Mouse (Mus musculus) kidney, adult 2 months (tissue): ENCODE measurements around the gene Aagab. TPM values are rescaled to one million over a fixed set of nuclear protein-coding genes. Genes with fewer than 3 reads are reported as not detected.

ENCODE experiments used
- DNase-seq: peaks from one replicate; pipeline ENCODE4 v3.0.0; 2021
- H3K27ac ChIP-seq: fragments of 200-500 bp; 2 replicates; pipeline ENCODE4 v1.5.1; 2012; ENCODE audit warnings: low read depth, low read length, control low read depth, inconsistent platforms; ENCODE audit not compliant: insufficient read depth
- H3K27me3 ChIP-seq: fragments of 200-500 bp; replicated peaks from 2 replicates; pipeline ENCODE4 v1.6.1; 2012; ENCODE audit warnings: mild to moderate bottlenecking, moderate library complexity, low read length, inconsistent platforms; ENCODE audit not compliant: control insufficient read depth, insufficient read depth
- H3K36me3 ChIP-seq: fragments of 200-500 bp; 2 replicates; pipeline ENCODE4 v1.6.1; 2012; ENCODE audit warnings: mild to moderate bottlenecking, moderate library complexity, low read length, inconsistent platforms; ENCODE audit not compliant: control insufficient read depth, insufficient read depth
- H3K4me1 ChIP-seq: fragments of 200-500 bp; 2 replicates; pipeline ENCODE4 v1.6.1; 2011; ENCODE audit warnings: low read length; ENCODE audit not compliant: control insufficient read depth, insufficient read depth
- H3K4me3 ChIP-seq: fragments of 200-500 bp; 2 replicates; pipeline ENCODE4 v1.5.1; 2011; ENCODE audit warnings: mild to moderate bottlenecking, low read depth, low read length, control low read depth; ENCODE audit not compliant: insufficient read depth
- CTCF ChIP-seq: fragments of 200-500 bp; conservative IDR thresholded peaks from 2 replicates; pipeline ENCODE4 v1.5.1; 2011; ENCODE audit warnings: low read depth, mild to moderate bottlenecking, control low read depth, low read length, moderate library complexity, mixed read lengths; ENCODE audit not compliant: insufficient read depth, insufficient read length
- POLR2A ChIP-seq: fragments of 200-500 bp; IDR thresholded peaks from one replicate; pipeline ENCODE4 v1.6.1; 2011; ENCODE audit warnings: low read depth, low read length, control low read depth
- WGBS: fragments of 180-500 bp; shearing (Covaris S2); methylation state at CpG from one replicate; pipeline ENCODE4 v1.1.7; 2018; 5-methylcytosine and 5-hydroxymethylcytosine counted together
- polyA plus RNA-seq: library from polyadenylated mRNA; depleted of rRNA; stranded (reverse); fragments of >200 nt; gene quantifications from 2 replicates; pipeline ENCODE4 v1.2.3, GENCODE M21; 2012; rRNA removed

Gene Aagab
- polyA plus RNA-seq, 1 experiment, result 15.7 TPM

- no peak overlapping the region for H3K27ac ChIP-seq
- DNase-seq, result no peak
- H3K4me3 ChIP-seq, result no peak overlapping the region
- H3K36me3 ChIP-seq, result no peaks in the 10 kb centered on the region
- 95% methylated on average over 6 of the region's 6 CpGs for WGBS
- 0 out of 2 replicates have a peak, but pooled peaks cover 6% of the 10 kb centered on the region for H3K4me1 ChIP-seq
- TF ChIP-seq CTCF, result no peak
- no peak for TF ChIP-seq POLR2A
- H3K27me3 ChIP-seq, result no peaks in the 10 kb centered on the region
Measured at GRCm38 (mm10) chr9:63684277-63684676, 81.8 kb downstream of the Aagab start.

GRCm38 (mm10) chr9:63685352-63685751, 82.9 kb downstream of the Aagab start:
- Histone ChIP-seq H3K27ac (no peak overlapping the region), H3K27me3 (no peaks in the 10 kb centered on the region), H3K36me3 (no peaks in the 10 kb centered on the region), H3K4me3 (no peak overlapping the region), H3K4me1 (0 out of 2 replicates have a peak, but pooled peaks cover 6% of the 10 kb centered on the region)
- WGBS, result 88% methylated on average over 5 of the region's 5 CpGs
- no peak for DNase-seq
- TF ChIP-seq CTCF (no peak), POLR2A (no peak)

- Histone ChIP-seq H3K27ac (0 out of 2 replicates have a peak overlapping the region, but pooled peaks have one; percentile 53), H3K36me3 (no peaks in the 10 kb centered on the region), H3K4me1 (0 out of 2 replicates have a peak, but pooled peaks cover 3% of the 10 kb centered on the region), H3K4me3 (no peak overlapping the region), H3K27me3 (no peaks in the 10 kb centered on the region)
- TF ChIP-seq POLR2A (no peak), CTCF (no peak)
- 63% methylated on average over 7 of the region's 7 CpGs for WGBS
- peak; percentile 80 for DNase-seq
Measured at GRCm38 (mm10) chr9:63687413-63688015, 85.1 kb downstream of the Aagab start.

DNA sequence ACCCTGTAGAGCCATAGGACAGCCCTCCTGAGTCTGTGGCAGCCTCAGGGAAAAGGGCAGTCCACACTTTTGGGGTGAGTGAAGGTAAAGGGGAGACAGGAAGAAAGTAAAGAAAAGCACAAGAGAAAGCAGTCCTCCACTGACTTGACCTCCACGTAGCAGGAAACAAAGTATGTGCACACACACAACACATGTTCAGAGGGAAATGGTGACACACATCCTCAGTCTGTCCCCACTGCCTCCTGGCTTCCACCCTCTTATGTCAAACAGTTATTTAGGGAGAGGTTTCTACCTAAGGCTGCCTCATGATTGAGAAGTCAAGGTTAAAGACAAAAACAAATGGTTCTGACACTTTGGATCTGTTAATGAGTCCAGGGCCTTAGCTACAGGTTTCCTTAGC, 88.1 kb downstream of the Aagab start:
- Histone ChIP-seq H3K4me1 (0 out of 2 replicates have a peak, but pooled peaks cover 3% of the 10 kb centered on the region), H3K36me3 (no peaks in the 10 kb centered on the region), H3K27me3 (no peaks in the 10 kb centered on the region), H3K27ac (no peak overlapping the region), H3K4me3 (no peak overlapping the region)
- no peak for DNase-seq
- TF ChIP-seq POLR2A (no peak), CTCF (no peak)
- 71% methylated on average over 1 of the region's 1 CpGs for WGBS

- WGBS, result 25% methylated on average over 2 of the region's 2 CpGs
- Histone ChIP-seq H3K4me3 (no peak overlapping the region), H3K27me3 (no peaks in the 10 kb centered on the region), H3K27ac (no peak overlapping the region), H3K4me1 (peaks cover 9% of the 10 kb centered on the region), H3K36me3 (no peaks in the 10 kb centered on the region)
- DNase-seq, result no peak
- TF ChIP-seq CTCF, result no peak
- no peak for TF ChIP-seq POLR2A
Measured at GRCm38 (mm10) chr9:63691960-63692359, 89.5 kb downstream of the Aagab start.

Other genes starting within 250 kb of the Aagab start
- gene Map2k5, start 224.8 kb upstream of the Aagab start, polyA plus RNA-seq, result 34.3 and 38.9 TPM in 2 replicates
- gene 2300009A05Rik, start 203.4 kb upstream of the Aagab start, polyA plus RNA-seq, result 81.2 and 111 TPM in 2 replicates
- gene Iqch, start 167 bp upstream of the Aagab start, polyA plus RNA-seq, result 0.04 and 0.06 TPM in 2 replicates
- gene Smad3, start 155.3 kb downstream of the Aagab start, polyA plus RNA-seq, result 33.5 and 37.0 TPM in 2 replicates